Mouse (Mus musculus): ENCODE data around the gene Timp2. TPM values are rescaled to one million over a fixed set of nuclear protein-coding genes. Genes with fewer than 3 reads are reported as not detected.

Timp2 gene
- polyA plus RNA-seq, 1 experiment = 78.8 TPM

- H3K36me3 ChIP-seq (ENCODE audit: control insufficient read depth, insufficient read depth, low read length) = no peaks in the 10 kb centered on the region
- no peak for DNase-seq
- no peak overlapping the region for H3K27ac ChIP-seq (ENCODE audit: control insufficient read depth, insufficient read depth, low read length)
- no peaks in the 10 kb centered on the region for H3K27me3 ChIP-seq (ENCODE audit: control insufficient read depth, insufficient read depth, low read length)
- no peak overlapping the region for H3K4me3 ChIP-seq (ENCODE audit: control insufficient read depth, insufficient read depth, low read length)
- H3K4me1 ChIP-seq (replicated peaks; ENCODE audit: control insufficient read depth, insufficient read depth, low read length) = peaks cover 3% of the 10 kb centered on the region; the same call in 1 of the 2 replicates
- TF ChIP-seq CTCF (IDR thresholded peaks at IDR 0.05; ENCODE audit: borderline replicate concordance, control insufficient read depth, extremely low read depth, insufficient read depth, low read length, poor library complexity) = no peak
- no peak for TF ChIP-seq POLR2A (IDR thresholded peaks at IDR 0.05; ENCODE audit: control insufficient read depth, extremely low read depth, insufficient read depth, low read length, poor library complexity)
- WGBS = 93% methylated on average over 24 of the region's 24 CpGs
Observed at GRCm38 (mm10) chr11:118326991-118327971, 28.3 kb downstream of the Timp2 start.

DNA sequence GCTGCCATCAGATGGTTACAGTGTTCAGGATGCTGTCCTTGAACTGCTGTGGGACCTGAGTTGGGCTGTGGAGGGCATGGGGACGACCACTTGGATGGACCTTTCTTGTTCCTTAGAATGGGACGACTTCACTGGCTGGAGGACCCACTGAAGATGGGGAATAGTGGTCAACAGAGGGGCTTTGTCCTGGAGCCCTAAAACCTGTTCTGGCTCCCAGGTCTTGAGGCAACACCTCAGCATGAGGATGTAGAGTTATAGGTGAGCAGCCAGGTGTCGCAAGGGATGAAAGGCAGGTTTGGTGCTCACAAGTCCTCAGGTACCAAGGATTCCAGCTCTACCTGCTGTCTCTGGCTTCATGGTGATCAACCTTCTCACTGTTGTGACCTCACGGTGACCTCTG, 29.0 kb downstream of the Timp2 start:
- H3K36me3 ChIP-seq (ENCODE audit: control insufficient read depth, insufficient read depth, low read length) = no peaks in the 10 kb centered on the region
- TF ChIP-seq CTCF (IDR thresholded peaks at IDR 0.05; ENCODE audit: borderline replicate concordance, control insufficient read depth, extremely low read depth, insufficient read depth, low read length, poor library complexity) = no peak
- TF ChIP-seq POLR2A (IDR thresholded peaks at IDR 0.05; ENCODE audit: control insufficient read depth, extremely low read depth, insufficient read depth, low read length, poor library complexity) = no peak
- WGBS = 98% methylated on average over 4 of the region's 4 CpGs
- DNase-seq = no peak
- peaks cover 3% of the 10 kb centered on the region; the same call in 1 of the 2 replicates for H3K4me1 ChIP-seq (replicated peaks; ENCODE audit: control insufficient read depth, insufficient read depth, low read length)
- no peak overlapping the region for H3K27ac ChIP-seq (ENCODE audit: control insufficient read depth, insufficient read depth, low read length)
- no peak overlapping the region for H3K4me3 ChIP-seq (ENCODE audit: control insufficient read depth, insufficient read depth, low read length)
- no peaks in the 10 kb centered on the region for H3K27me3 ChIP-seq (ENCODE audit: control insufficient read depth, insufficient read depth, low read length)

GRCm38 (mm10) chr11:118324541-118324940, 31.0 kb downstream of the Timp2 start:
- TF ChIP-seq CTCF (IDR thresholded peaks at IDR 0.05; ENCODE audit: borderline replicate concordance, control insufficient read depth, extremely low read depth, insufficient read depth, low read length, poor library complexity) = no peak
- no peak for TF ChIP-seq POLR2A (IDR thresholded peaks at IDR 0.05; ENCODE audit: control insufficient read depth, extremely low read depth, insufficient read depth, low read length, poor library complexity)
- Histone ChIP-seq H3K36me3 (ENCODE audit: control insufficient read depth, insufficient read depth, low read length) (no peaks in the 10 kb centered on the region), H3K4me1 (replicated peaks; ENCODE audit: control insufficient read depth, insufficient read depth, low read length) (peaks cover 3% of the 10 kb centered on the region; the same call in 1 of the 2 replicates), H3K27me3 (ENCODE audit: control insufficient read depth, insufficient read depth, low read length) (no peaks in the 10 kb centered on the region), H3K27ac (ENCODE audit: control insufficient read depth, insufficient read depth, low read length) (no peak overlapping the region), H3K4me3 (ENCODE audit: control insufficient read depth, insufficient read depth, low read length) (no peak overlapping the region)
- WGBS = 86% methylated on average over 5 of the region's 5 CpGs
- no peak for DNase-seq

GRCm38 (mm10) chr11:118323974-118324373, 31.6 kb downstream of the Timp2 start:
- no peaks in the 10 kb centered on the region for H3K36me3 ChIP-seq (ENCODE audit: control insufficient read depth, insufficient read depth, low read length)
- 96% methylated on average over 5 of the region's 5 CpGs for WGBS
- H3K4me1 ChIP-seq (replicated peaks; ENCODE audit: control insufficient read depth, insufficient read depth, low read length) = peaks cover 3% of the 10 kb centered on the region; the same call in 1 of the 2 replicates
- TF ChIP-seq POLR2A (IDR thresholded peaks at IDR 0.05; ENCODE audit: control insufficient read depth, extremely low read depth, insufficient read depth, low read length, poor library complexity) (no peak), CTCF (IDR thresholded peaks at IDR 0.05; ENCODE audit: borderline replicate concordance, control insufficient read depth, extremely low read depth, insufficient read depth, low read length, poor library complexity) (no peak)
- no peak for DNase-seq
- no peak overlapping the region for H3K4me3 ChIP-seq (ENCODE audit: control insufficient read depth, insufficient read depth, low read length)
- H3K27me3 ChIP-seq (ENCODE audit: control insufficient read depth, insufficient read depth, low read length) = no peaks in the 10 kb centered on the region
- no peak overlapping the region for H3K27ac ChIP-seq (ENCODE audit: control insufficient read depth, insufficient read depth, low read length)

GRCm38 (mm10) chr11:118322647-118323046, 32.9 kb downstream of the Timp2 start:
- Histone ChIP-seq H3K36me3 (ENCODE audit: control insufficient read depth, insufficient read depth, low read length) (no peaks in the 10 kb centered on the region), H3K4me3 (ENCODE audit: control insufficient read depth, insufficient read depth, low read length) (no peak overlapping the region), H3K27me3 (ENCODE audit: control insufficient read depth, insufficient read depth, low read length) (no peaks in the 10 kb centered on the region), H3K4me1 (replicated peaks; ENCODE audit: control insufficient read depth, insufficient read depth, low read length) (peaks cover 3% of the 10 kb centered on the region; the same call in 1 of the 2 replicates), H3K27ac (ENCODE audit: control insufficient read depth, insufficient read depth, low read length) (no peak overlapping the region)
- no peak for TF ChIP-seq CTCF (IDR thresholded peaks at IDR 0.05; ENCODE audit: borderline replicate concordance, control insufficient read depth, extremely low read depth, insufficient read depth, low read length, poor library complexity)
- TF ChIP-seq POLR2A (IDR thresholded peaks at IDR 0.05; ENCODE audit: control insufficient read depth, extremely low read depth, insufficient read depth, low read length, poor library complexity) = no peak
- WGBS = 74% methylated on average over 3 of the region's 3 CpGs
- DNase-seq = no peak

DNA sequence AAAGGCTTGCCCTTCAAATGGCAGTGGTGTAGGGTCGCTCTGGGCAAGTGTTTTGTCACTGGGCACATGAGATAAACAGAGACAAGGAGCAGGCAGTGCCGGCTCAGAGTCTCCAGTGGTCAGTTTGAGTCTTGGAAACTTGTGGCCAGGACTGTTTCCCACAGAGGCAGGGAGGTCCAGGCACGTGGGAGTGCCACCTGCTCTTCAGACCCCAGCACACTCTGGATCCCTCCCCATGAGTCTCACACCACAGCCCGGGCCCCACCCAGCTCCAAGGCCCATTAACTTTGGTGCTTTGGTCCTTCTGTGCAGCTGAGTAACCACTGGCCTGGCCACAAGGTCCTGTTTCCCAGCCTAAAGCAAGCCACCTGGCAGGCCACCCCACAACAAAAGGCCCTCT, 33.6 kb downstream of the Timp2 start:
- no peaks in the 10 kb centered on the region for H3K27me3 ChIP-seq (ENCODE audit: control insufficient read depth, insufficient read depth, low read length)
- 27% methylated on average over 4 of the region's 4 CpGs for WGBS
- no peak overlapping the region for H3K27ac ChIP-seq (ENCODE audit: control insufficient read depth, insufficient read depth, low read length)
- no peaks in the 10 kb centered on the region for H3K36me3 ChIP-seq (ENCODE audit: control insufficient read depth, insufficient read depth, low read length)
- H3K4me3 ChIP-seq (ENCODE audit: control insufficient read depth, insufficient read depth, low read length) = no peak overlapping the region
- peaks cover 3% of the 10 kb centered on the region; the same call in 1 of the 2 replicates for H3K4me1 ChIP-seq (replicated peaks; ENCODE audit: control insufficient read depth, insufficient read depth, low read length)
- TF ChIP-seq POLR2A (IDR thresholded peaks at IDR 0.05; ENCODE audit: control insufficient read depth, extremely low read depth, insufficient read depth, low read length, poor library complexity) (no peak), CTCF (IDR thresholded peaks at IDR 0.05; ENCODE audit: borderline replicate concordance, control insufficient read depth, extremely low read depth, insufficient read depth, low read length, poor library complexity) (no peak)
- no peak for DNase-seq
